Mouse (Mus musculus) gastrocnemius, postnatal 4 days (tissue): Measurements from ENCODE around the gene Clybl. TPM values are rescaled to one million over a fixed set of nuclear protein-coding genes. Genes with fewer than 3 reads are reported as not detected.

Source experiments
- DNase-seq, 2 experiments: peaks; one replicate each; pipeline ENCODE4 v3.0.0; 2021 to 2022; ENCODE audit warnings: low spot score in 2 of 2, mixed read lengths in 2 of 2
- total RNA-seq, 2 experiments: library from RNA; stranded (reverse); gene quantifications; 2 replicates each; pipeline ENCODE4 v1.2.3; 2021

Gene Clybl
- total RNA-seq, 2 experiments from 2014 or later: 42.0 to 48.1 TPM

- no peak for DNase-seq
Measured at GRCm38 (mm10) chr14:122383931-122384330, 202.4 kb downstream of the Clybl start.

- DNase-seq: no peak
Measured at GRCm38 (mm10) chr14:122384447-122385237, 203.1 kb downstream of the Clybl start.

DNA sequence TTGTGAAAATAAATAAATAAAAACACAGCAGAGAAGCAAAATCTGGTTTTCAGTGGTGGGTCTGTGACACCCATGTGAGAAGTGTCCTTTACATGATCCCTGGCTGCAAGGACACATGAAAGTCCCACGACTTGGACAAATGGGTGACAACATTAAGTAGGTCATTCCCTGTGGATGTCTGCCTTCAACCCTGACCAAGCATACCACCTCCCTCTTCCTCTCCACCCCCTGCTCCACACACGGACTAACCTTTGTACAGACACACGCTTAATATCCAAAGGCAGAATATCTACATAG lies 203.7 kb downstream of the Clybl start:
- DNase-seq: no peak

GRCm38 (mm10) chr14:122385758-122386157 lies 204.3 kb downstream of the Clybl start:
- no peak for DNase-seq

GRCm38 (mm10) chr14:122386281-122387130 lies 205.0 kb downstream of the Clybl start:
- DNase-seq: no peak

DNA sequence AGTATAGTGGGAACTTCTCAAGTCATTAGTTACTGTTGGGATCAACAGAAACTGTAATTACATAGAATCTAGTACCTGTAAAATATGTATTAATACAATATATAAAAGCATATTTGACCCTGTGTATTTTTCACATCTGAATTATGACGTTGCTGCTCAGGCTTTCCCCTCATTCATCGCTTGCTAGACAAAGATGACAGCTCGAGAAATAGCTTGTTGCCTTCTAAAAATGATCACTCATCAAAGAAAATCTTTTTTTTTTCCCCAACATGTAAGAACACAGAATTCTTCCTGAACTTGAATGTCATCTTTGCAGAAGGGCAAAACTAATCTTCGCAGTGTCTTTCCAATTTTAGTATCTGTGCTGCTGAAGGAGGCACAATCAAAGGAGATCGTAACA lies 206.3 kb downstream of the Clybl start:
- DNase-seq: no peak

DNA sequence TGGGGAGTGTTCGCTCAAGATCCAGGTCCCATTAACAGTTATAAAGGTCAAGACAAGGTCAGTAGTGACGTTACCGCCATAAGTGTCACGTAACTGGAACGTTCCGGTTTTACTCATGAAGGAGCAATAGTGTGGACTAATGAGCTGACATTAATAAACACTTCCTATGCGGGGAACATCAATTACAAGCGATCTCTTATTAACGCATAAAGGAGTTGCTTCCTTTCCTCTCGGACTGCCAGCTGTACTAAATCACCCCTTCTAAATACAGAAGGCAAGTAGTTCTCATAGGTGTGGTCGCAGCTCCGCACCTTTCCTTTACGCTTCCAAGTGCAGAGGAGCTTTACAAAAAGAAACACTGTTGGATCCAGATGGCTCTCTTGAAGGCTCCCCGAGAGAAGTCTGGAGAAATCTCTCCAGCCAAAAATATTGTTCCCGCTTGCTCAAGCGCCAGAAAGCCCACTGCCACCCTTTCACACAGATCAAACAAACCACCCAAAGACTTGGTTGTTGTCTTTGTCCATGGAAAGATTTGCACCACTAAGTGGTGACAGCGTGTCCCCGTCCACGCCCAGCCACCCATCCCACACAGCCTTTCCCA lies 207.0 kb downstream of the Clybl start:
- DNase-seq: no peak

DNA sequence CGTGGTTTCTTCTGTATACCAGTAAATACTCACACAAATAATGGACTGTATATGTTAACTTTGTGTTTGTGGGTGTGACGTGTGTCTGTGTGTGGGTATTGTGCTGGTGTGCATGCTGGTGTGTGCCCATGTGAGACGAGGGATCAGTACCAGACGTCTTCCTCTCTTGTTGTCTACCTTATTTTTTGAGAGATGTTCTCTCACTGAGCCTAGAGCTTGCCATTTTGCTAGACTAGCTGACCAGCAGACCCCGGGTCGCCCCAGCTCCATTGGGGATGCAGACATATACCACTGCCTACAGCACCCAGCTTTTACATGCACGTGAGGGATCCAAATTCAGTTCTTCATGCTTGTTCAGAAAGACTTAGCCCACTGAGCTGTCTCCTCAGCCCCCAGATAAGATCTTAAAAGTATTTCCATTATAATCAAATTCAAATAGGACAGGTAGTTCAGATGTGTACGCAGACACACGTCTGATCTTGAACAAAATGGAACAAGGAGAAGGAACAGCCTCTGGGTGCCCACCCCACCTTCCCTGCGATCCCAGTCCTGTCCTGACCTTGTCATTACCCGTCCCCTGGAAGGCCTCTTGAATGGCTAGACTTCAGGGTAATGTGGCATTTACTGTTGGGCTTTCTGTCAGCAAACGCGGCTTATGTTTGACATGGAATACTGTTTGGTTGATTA lies 208.3 kb downstream of the Clybl start:
- no peak for DNase-seq

DNA sequence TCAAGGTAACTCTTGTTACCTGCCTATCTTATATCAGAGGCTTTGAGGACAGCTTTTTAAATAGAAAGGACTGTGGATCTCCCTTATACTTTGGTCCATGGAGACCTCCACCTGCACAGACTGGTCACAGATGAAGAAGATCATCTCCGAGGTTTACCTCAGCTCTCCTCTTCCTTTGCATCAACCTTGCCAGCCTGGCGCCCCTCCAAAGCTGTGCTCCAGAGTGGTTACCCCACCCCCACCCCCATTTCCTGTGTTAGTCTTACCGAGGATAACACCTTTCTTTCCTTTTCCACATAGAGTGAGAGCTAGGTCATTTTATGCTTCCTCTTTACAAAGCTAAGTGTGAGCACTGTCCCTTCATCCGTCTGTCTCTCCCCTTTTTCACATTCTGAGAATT lies 209.4 kb downstream of the Clybl start:
- DNase-seq: no peak

DNA sequence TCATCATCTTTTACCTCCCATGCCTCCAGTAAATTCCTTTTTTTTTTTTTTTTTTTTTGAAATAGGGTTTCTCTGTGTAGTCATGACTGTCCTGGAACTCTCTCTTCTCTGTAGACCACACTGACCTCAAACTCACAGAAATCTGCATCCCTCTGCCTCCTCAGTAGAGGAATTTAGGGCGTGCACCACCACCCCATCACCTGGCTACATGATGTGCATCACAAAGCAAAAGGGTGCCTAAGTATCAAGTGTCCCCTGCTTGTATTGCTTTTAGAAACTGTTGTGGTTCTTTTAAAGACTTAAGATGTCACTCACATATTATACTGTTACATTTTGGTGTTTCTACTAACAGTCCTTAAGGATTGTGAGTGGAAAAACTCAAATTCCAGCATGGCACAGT lies 211.6 kb downstream of the Clybl start:
- no peak for DNase-seq

DNA sequence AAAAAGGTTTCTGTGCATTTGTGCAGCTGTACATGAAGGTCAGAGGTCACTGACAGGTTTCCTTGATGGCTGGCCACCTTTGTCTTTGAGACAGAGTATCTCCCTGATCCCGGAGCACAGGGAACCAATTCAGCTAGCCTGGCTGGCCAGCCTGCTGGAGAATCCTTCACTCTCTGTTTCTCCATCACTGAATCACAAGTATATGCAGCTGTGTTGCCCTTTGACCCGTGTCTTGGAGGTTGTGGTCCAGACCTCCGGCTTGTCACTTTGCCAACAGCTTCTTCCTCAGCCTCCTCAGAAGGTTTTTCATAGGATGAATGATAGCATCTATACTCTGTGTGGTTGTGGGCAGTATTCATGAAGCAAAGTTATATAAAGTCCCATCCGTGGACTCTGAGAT lies 217.2 kb downstream of the Clybl start:
- no peak for DNase-seq

- no peak for DNase-seq
Measured at GRCm38 (mm10) chr14:122399906-122400305, 218.4 kb downstream of the Clybl start.

DNA sequence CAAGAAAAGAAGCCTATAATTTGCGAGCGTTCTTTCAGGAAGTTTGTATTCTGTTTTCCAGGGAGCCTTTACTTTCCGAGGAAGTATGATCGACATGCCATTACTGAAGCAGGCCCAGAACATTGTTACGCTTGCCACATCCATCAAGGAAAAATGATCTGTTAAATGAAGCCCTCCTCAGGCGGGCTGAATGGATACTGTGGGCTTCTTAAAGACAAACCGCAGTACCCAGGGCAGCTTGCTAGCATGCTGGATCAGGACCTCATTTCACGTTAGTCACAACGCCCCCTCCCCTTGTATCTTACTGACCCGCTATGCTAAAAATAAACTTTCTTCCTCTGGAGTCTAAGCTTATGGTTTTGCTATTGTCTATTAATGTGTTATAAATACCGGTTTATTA lies 220.4 kb downstream of the Clybl start:
- no peak for DNase-seq

DNA sequence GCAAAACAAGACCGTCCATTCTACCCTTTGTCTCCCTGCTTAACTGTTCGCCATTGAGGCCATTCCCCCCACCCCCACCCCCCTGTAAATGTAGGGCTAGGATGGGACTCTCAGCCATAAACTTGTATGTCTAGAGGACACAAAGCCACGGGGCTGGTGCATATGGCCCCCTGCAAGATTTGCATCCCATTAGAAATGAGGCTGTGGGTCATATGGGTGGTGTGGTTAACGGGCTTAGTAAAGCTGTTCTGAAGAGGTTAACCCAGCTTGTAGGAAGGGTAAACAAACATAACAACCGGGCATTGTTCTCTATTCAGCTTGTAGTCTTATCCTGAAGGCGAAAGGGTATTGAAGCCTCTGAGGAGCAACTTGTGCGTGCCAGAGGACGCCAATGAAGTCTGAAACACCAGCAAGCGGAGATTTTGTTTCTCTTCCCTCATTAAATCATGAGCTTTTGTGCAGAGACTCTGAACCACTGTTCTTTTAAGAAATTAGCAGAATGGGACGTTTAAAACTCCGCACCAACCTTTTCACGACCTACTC lies 221.3 kb downstream of the Clybl start:
- DNase-seq: no peak

- DNase-seq: no peak
Measured at GRCm38 (mm10) chr14:122403422-122403940, 222.0 kb downstream of the Clybl start.

- no peak for DNase-seq
Measured at GRCm38 (mm10) chr14:122404596-122405154, 223.2 kb downstream of the Clybl start.

DNA sequence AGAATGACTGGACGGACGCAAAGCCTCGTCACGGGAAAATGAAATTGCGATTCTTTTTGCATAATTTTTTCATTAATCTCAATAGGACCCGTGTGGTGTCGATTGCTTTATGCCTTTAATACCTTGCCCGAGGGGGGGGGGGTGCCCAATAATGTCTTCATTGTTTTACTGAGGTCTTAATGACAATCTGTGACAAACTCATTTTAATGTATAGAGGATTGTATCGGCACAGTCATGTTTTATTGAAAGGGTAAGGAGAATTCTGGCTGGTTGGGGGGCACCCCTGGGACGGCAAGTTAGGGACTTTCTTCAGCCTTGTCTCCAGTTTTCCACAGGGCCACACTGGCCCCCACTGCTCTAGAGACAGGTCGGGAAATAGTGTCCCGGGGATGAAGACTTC lies 223.7 kb downstream of the Clybl start:
- DNase-seq: no peak

DNA sequence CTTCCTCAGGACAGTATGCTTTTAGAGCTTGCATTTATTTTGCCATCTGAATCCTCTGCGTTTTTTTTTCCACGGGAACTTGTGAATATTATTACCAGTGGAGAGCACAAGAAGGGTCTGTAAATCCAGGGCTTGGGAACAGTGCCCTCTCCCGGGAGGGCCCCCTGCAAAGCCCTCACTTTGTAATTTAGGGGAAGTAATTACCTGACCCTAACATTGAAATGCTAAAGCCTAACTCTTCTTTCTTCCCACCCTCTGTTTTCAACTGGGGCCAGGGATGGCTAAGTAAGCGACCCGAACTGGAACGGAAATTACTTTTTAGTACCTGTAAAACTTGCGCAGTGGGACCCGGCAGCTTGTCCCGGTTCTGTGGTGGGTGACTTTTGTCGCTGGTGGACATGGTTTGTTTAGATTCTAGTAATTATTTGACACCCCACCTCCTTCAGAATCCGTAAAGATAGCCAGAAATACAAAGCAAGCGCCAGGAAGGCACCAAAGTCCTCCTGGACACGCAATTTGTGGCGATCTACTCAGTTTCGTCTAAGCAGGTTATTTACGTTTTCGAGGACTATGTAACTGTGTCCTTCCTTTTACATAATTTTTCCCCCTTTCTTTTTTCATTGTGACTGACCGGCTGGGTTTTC lies 224.5 kb downstream of the Clybl start:
- DNase-seq: no peak

- no peak for DNase-seq
Measured at GRCm38 (mm10) chr14:122406541-122407219, 225.2 kb downstream of the Clybl start.
